In genomic region chr16:35839680-35840079, GRCm38 (mm10) we compare ENCODE assay signal across 10 mouse cellular contexts. TPM values are rescaled to one million over a fixed set of nuclear protein-coding genes. Genes with fewer than 3 reads are reported as not detected.
A peak's percentile ranks its signal among the peaks of the same experiment; 100 is the strongest.
DNase-seq lines count a peak whose midpoint lies in the region; ATAC-seq lines count a peak whose summit lies in the region.
"Had no signal": no experiment of that assay in that cellular context is flagged by ENCODE, and none has a peak within 500 bp of the region (broad histone marks: within the 10 kb centered on the region; RNA-seq: fewer than 3 reads in every experiment).

No protein-coding gene starts in this region.

- H3K9ac ChIP-seq in forebrain, embryonic 12.5 days, result no peak overlapping the region
- H3K9ac ChIP-seq: heart, embryonic 15.5 days; midbrain, embryonic 12.5 days had no signal

- H3K27me3 ChIP-seq in forebrain, embryonic 12.5 days, result no peaks in the 10 kb centered on the region
- H3K27me3 ChIP-seq: heart, embryonic 15.5 days; midbrain, embryonic 12.5 days had no signal

- ATAC-seq in activated CD4-positive, CD25-positive, alpha-beta regulatory T cell, adult 4 months, result peak; percentile 47
- no peak for ATAC-seq in forebrain, embryonic 12.5 days (ENCODE audit: low FRiP score)

- 0 out of 2 replicates have a peak, but pooled peaks cover 5% of the 10 kb centered on the region for H3K9me3 ChIP-seq in forebrain, embryonic 12.5 days
- H3K9me3 ChIP-seq: heart, embryonic 15.5 days had no signal

- WGBS in forebrain, embryonic 12.5 days, result 24% methylated on average over 1 of the region's 1 CpGs

- no peaks in the 10 kb centered on the region for H3K36me3 ChIP-seq in forebrain, embryonic 12.5 days (replicated peaks)
- H3K36me3 ChIP-seq: heart, embryonic 15.5 days; midbrain, embryonic 12.5 days had no signal

- H3K27ac ChIP-seq in forebrain, embryonic 12.5 days, result no peak overlapping the region
- H3K27ac ChIP-seq: heart, embryonic 15.5 days; midbrain, embryonic 12.5 days had no signal

- H3K4me2 ChIP-seq in forebrain, embryonic 12.5 days, result no peak overlapping the region
- H3K4me2 ChIP-seq: heart, embryonic 15.5 days; midbrain, embryonic 12.5 days had no signal

- H3K4me1 ChIP-seq in forebrain, embryonic 12.5 days, result no peaks in the 10 kb centered on the region
- H3K4me1 ChIP-seq: heart, embryonic 15.5 days; midbrain, embryonic 12.5 days had no signal

- no peak overlapping the region for H3K4me3 ChIP-seq in forebrain, embryonic 12.5 days (replicated peaks)
- H3K4me3 ChIP-seq: heart, embryonic 15.5 days; midbrain, embryonic 12.5 days had no signal

- intact Hi-C loops in heart, postnatal 10 days (cut with DNase I), result no loop called here

- peak; percentile 24 for DNase-seq in adrenal gland, adult 2 months
- no peak for DNase-seq in adrenal gland, postnatal 4 days (ENCODE audit: low spot score in 2 of 2)
- DNase-seq in left cerebral cortex, adult 18-20 months (ENCODE audit: low spot score in 2 of 2), result peak; percentile 11 to 23
- no peak for DNase-seq in left cerebral cortex, adult 8-10 months (ENCODE audit: low spot score in 2 of 2)
- DNase-seq in heart, postnatal 10 days, result peak; percentile 52 to 66
- DNase-seq in mesoderm, embryonic 11.5 days (ENCODE audit: low read depth, low spot score), result peak; percentile 23

RNA-seq across cellular contexts. Expression of gene Parp14, which starts 31.7 kb away (rescaled TPM):
- 10 to 100 TPM; 10.4 to 10.5 TPM for total RNA-seq in adrenal gland, adult 2 months (2021)
- polyA plus RNA-seq in adrenal gland, adult 2 months (2012; rRNA removed), result 1.9 and 2.3 TPM in 2 replicates
- 10 to 100 TPM; 10.8 to 11.1 TPM for total RNA-seq in adrenal gland, postnatal 4 days (2021)
- total RNA-seq in left cerebral cortex, adult 18-20 months (2021), result 1 to 10 TPM; 1.4 to 2.0 TPM
- 1 to 10 TPM; 1.5 to 3.2 (median 2.4) TPM for total RNA-seq in left cerebral cortex, adult 8-10 months (2022)
- 10 to 100 TPM; 38.7 to 42.6 TPM for polyA plus RNA-seq in activated CD4-positive, CD25-positive, alpha-beta regulatory T cell, adult 4 months (2017; shearing (Covaris generic))
- total RNA-seq in heart, postnatal 10 days (2021), result 1 to 10 TPM; 6.7 to 9.7 TPM
- polyA plus RNA-seq in forebrain, embryonic 12.5 days (2016; fragmentation: Nextera tagmentation; extraction: Ambion mirVana), result 0.15 and 0.28 TPM in 2 replicates

Comparison
In these comparisons a context has a peak if more than half of its experiments do, and no peak if none do; other contexts are left out.
1. DNase-seq: peak in adrenal gland, adult 2 months (single experiment), left cerebral cortex, adult 18-20 months (2 of 2), heart, postnatal 10 days (2 of 2) and mesoderm, embryonic 11.5 days (single experiment); none in adrenal gland, postnatal 4 days (0 of 2) and left cerebral cortex, adult 8-10 months (0 of 2).